Mouse (Mus musculus) lung, embryonic 14.5 days (tissue): ENCODE data around the gene Hsh2d. TPM values are rescaled to one million over a fixed set of nuclear protein-coding genes. Genes with fewer than 3 reads are reported as not detected.

Experiments
- ATAC-seq: fragments of 200-750 bp; cut with Nextera tagmentation; 2 replicates; pipeline ENCODE4 v1.8.0; 2017; ENCODE audit warnings: mild to moderate bottlenecking, moderate TSS enrichment, moderate library complexity; ENCODE audit not compliant: insufficient read depth
- DNase-seq: peaks from one replicate; pipeline ENCODE4 v3.0.0-alpha.2; 2015
- H3K27ac ChIP-seq: fragments of 300-500 bp; sonication (generic); 2 replicates; pipeline ENCODE4 v1.5.1; 2014; ENCODE audit warnings: low read depth, mild to moderate bottlenecking, moderate library complexity
- H3K27me3 ChIP-seq: fragments of 300-500 bp; sonication (generic); 2 replicates; pipeline ENCODE4 v1.6.1; 2014; ENCODE audit warnings: low read length, control low read depth; ENCODE audit not compliant: insufficient read depth
- H3K36me3 ChIP-seq: fragments of 300-500 bp; sonication (generic); 2 replicates; pipeline ENCODE4 v1.6.1; 2014; ENCODE audit warnings: control low read depth; ENCODE audit not compliant: insufficient read depth
- H3K4me1 ChIP-seq: fragments of 300-500 bp; sonication (generic); 2 replicates; pipeline ENCODE4 v1.6.1; 2014; ENCODE audit warnings: antibody characterized with exemption, control low read depth; ENCODE audit not compliant: insufficient read depth
- H3K4me2 ChIP-seq: fragments of 300-500 bp; sonication (generic); 2 replicates; pipeline ENCODE4 v1.6.1; 2014; ENCODE audit warnings: mild to moderate bottlenecking
- H3K4me3 ChIP-seq: fragments of 300-500 bp; sonication (generic); 2 replicates; pipeline ENCODE4 v1.5.1; 2014; ENCODE audit warnings: low read depth, low read length
- H3K9ac ChIP-seq: fragments of 300-500 bp; sonication (generic); 2 replicates; pipeline ENCODE4 v1.6.1; 2014
- H3K9me3 ChIP-seq: fragments of 300-500 bp; sonication (generic); 2 replicates; pipeline ENCODE4 v1.6.1; 2016; ENCODE audit warnings: low read depth, low read length, control low read depth
- CTCF ChIP-seq: IDR thresholded peaks from 2 replicates; pipeline ENCODE4 v1.5.1; 2016; ENCODE audit warnings: antibody characterized with exemption, low read depth
- WGBS: fragments of 180-500 bp; shearing (Covaris S2); extraction: QIAGEN DNeasy Blood & Tissue Kit; methylation state at CpG from one replicate; pipeline ENCODE4 v1.1.7; 2014; 5-methylcytosine and 5-hydroxymethylcytosine counted together
- polyA plus RNA-seq: library from polyadenylated mRNA; unstranded; fragments of >200 nt; fragmentation: Nextera tagmentation; extraction: Ambion mirVana; gene quantifications from 2 replicates; pipeline ENCODE4 v1.2.1, GENCODE M21; 2014

Hsh2d gene
- polyA plus RNA-seq, 1 experiment from 2014 or later: 0.51 TPM

GRCm38 (mm10) chr8:72192065-72192464 lies 2.6 kb downstream of the Hsh2d start:
- H3K4me2 ChIP-seq: no peak overlapping the region
- H3K4me1 ChIP-seq: no peaks in the 10 kb centered on the region
- DNase-seq: no peak
- H3K9ac ChIP-seq: no peak overlapping the region
- H3K27me3 ChIP-seq: no peaks in the 10 kb centered on the region
- no peak overlapping the region for H3K27ac ChIP-seq
- no peak for ATAC-seq
- TF ChIP-seq CTCF: no peak
- H3K4me3 ChIP-seq: no peak overlapping the region
- H3K36me3 ChIP-seq: no peaks in the 10 kb centered on the region
- no peaks in the 10 kb centered on the region for H3K9me3 ChIP-seq

- ATAC-seq (no peak), DNase-seq (peak; percentile 2)
- peaks cover 3% of the 10 kb centered on the region; the same call in 1 of the 2 replicates for H3K9me3 ChIP-seq
- 45% methylated on average over 8 of the region's 8 CpGs for WGBS
- H3K4me3 ChIP-seq: no peak overlapping the region
- H3K4me1 ChIP-seq: no peaks in the 10 kb centered on the region
- no peaks in the 10 kb centered on the region for H3K27me3 ChIP-seq
- H3K36me3 ChIP-seq: no peaks in the 10 kb centered on the region
- H3K9ac ChIP-seq: no peak overlapping the region
- no peak overlapping the region for H3K27ac ChIP-seq
- no peak overlapping the region for H3K4me2 ChIP-seq
- no peak for TF ChIP-seq CTCF
These were observed 8.6 kb downstream of the Hsh2d start for GRCm38 (mm10) chr8:72197997-72198396.

GRCm38 (mm10) chr8:72208582-72208981 lies 19.1 kb downstream of the Hsh2d start:
- DNase-seq: no peak

GRCm38 (mm10) chr8:72210222-72210621 lies 20.8 kb downstream of the Hsh2d start:
- Histone ChIP-seq H3K27ac (no peak overlapping the region), H3K4me1 (no peaks in the 10 kb centered on the region), H3K27me3 (no peaks in the 10 kb centered on the region), H3K9ac (no peak overlapping the region), H3K4me2 (no peak overlapping the region), H3K36me3 (no peaks in the 10 kb centered on the region), H3K4me3 (no peak overlapping the region), H3K9me3 (no peaks in the 10 kb centered on the region)
- 70% methylated on average over 4 of the region's 4 CpGs for WGBS
- no peak for DNase-seq
- ATAC-seq: no peak
- no peak for TF ChIP-seq CTCF

More at GRCm38 (mm10) chr8:72208582-72208981, 19.1 kb downstream of the Hsh2d start:
- Histone ChIP-seq H3K4me2 (no peak overlapping the region), H3K4me1 (no peaks in the 10 kb centered on the region), H3K9me3 (no peaks in the 10 kb centered on the region; the same call in 1 of the 2 replicates), H3K9ac (no peak overlapping the region), H3K36me3 (no peaks in the 10 kb centered on the region), H3K4me3 (no peak overlapping the region), H3K27ac (no peak overlapping the region), H3K27me3 (no peaks in the 10 kb centered on the region)
- TF ChIP-seq CTCF: no peak
- 56% methylated on average over 1 of the region's 1 CpGs for WGBS
- ATAC-seq: no peak

GRCm38 (mm10) chr8:72210710-72211109 lies 21.3 kb downstream of the Hsh2d start:
- Histone ChIP-seq H3K4me3 (no peak overlapping the region), H3K27me3 (no peaks in the 10 kb centered on the region), H3K4me1 (no peaks in the 10 kb centered on the region), H3K36me3 (no peaks in the 10 kb centered on the region), H3K9me3 (no peaks in the 10 kb centered on the region), H3K4me2 (no peak overlapping the region), H3K27ac (no peak overlapping the region), H3K9ac (no peak overlapping the region)
- ATAC-seq (no peak), DNase-seq (no peak)
- no peak for TF ChIP-seq CTCF
- 63% methylated on average over 2 of the region's 2 CpGs for WGBS

- H3K27me3 ChIP-seq: no peaks in the 10 kb centered on the region
- no peak for ATAC-seq
These were observed 22.4 kb downstream of the Hsh2d start for GRCm38 (mm10) chr8:72211846-72212245.

GRCm38 (mm10) chr8:72212751-72213150 lies 23.3 kb downstream of the Hsh2d start, which contains the start of gene Cib3:
Gene Cib3 (minus strand): TSS chr8:72212837.
- no peaks in the 10 kb centered on the region for H3K36me3 ChIP-seq
- no peaks in the 10 kb centered on the region for H3K27me3 ChIP-seq
- whole genome bisulfite sequencing: 45% methylated on average over 4 of the region's 4 CpGs
- no peaks in the 10 kb centered on the region for H3K9me3 ChIP-seq
- no peak for TF ChIP-seq CTCF
- H3K4me1 ChIP-seq: no peaks in the 10 kb centered on the region
- no peak for ATAC-seq
- no peak within 1 kb of the TSS for H3K4me2 ChIP-seq
- no peak for DNase-seq
- no peak within 1 kb of the TSS for H3K9ac ChIP-seq
- H3K27ac ChIP-seq: no peak within 1 kb of the TSS
- H3K4me3 ChIP-seq: no peak within 1 kb of the TSS

More at GRCm38 (mm10) chr8:72211846-72212245, 22.4 kb downstream of the Hsh2d start:
- no peaks in the 10 kb centered on the region for H3K4me1 ChIP-seq
- TF ChIP-seq CTCF: no peak
- H3K4me2 ChIP-seq: no peak overlapping the region
- no peak overlapping the region for H3K9ac ChIP-seq
- no peak for DNase-seq
- H3K27ac ChIP-seq: no peak overlapping the region
- 79% methylated on average over 1 of the region's 1 CpGs for WGBS
- H3K36me3 ChIP-seq: no peaks in the 10 kb centered on the region
- H3K9me3 ChIP-seq: no peaks in the 10 kb centered on the region
- no peak overlapping the region for H3K4me3 ChIP-seq

GRCm38 (mm10) chr8:72213536-72213935 lies 24.1 kb downstream of the Hsh2d start, which contains the start of gene Gm11034:
Gene Gm11034 (minus strand): TSS chr8:72213636.
- Histone ChIP-seq H3K4me3 (no peak within 1 kb of the TSS), H3K9ac (no peak within 1 kb of the TSS), H3K27me3 (no peaks in the 10 kb centered on the region), H3K27ac (no peak within 1 kb of the TSS), H3K36me3 (no peaks in the 10 kb centered on the region), H3K4me1 (no peaks in the 10 kb centered on the region), H3K4me2 (no peak within 1 kb of the TSS), H3K9me3 (no peaks in the 10 kb centered on the region)
- 73% methylated on average over 4 of the region's 4 CpGs for WGBS
- no peak for TF ChIP-seq CTCF
- DNase-seq: no peak
- no peak for ATAC-seq
